Mouse (Mus musculus): ENCODE results near the gene Spic. TPM values are rescaled to one million over a fixed set of nuclear protein-coding genes. Genes with fewer than 3 reads are reported as not detected.
A peak's percentile ranks its signal among the peaks of the same experiment; 100 is the strongest.
"Not testable (repeated sequence)": the region's sequence is repeated elsewhere in the genome, so short reads cannot be mapped to it uniquely, and the experiment has no call there.

Gene Spic
- total RNA-seq, 2 experiments from 2014 or later, result 0.20 TPM; not detected in 1

- intact Hi-C loops (cut with DNase I), result loop anchor here (10.0 kb wide), 2 partner anchors 109 to 209 kb away; partner anchors contain the start of gene Sycp3
Measured at GRCm38 (mm10) chr10:88663856-88664255, 21.0 kb downstream of the Spic start.

GRCm38 (mm10) chr10:88658918-88659317 is 25.9 kb downstream of the Spic start:
- DNase-seq, result no peak
- intact Hi-C loops (cut with DNase I), result no loop called here

More at GRCm38 (mm10) chr10:88663856-88664255, 21.0 kb downstream of the Spic start:
- DNase-seq, result not testable (repeated sequence)

GRCm38 (mm10) chr10:88645448-88645847 is 39.4 kb downstream of the Spic start:
- intact Hi-C loops (cut with DNase I), result no loop called here

GRCm38 (mm10) chr10:88631330-88631953 is 53.4 kb downstream of the Spic start:
- no peak for DNase-seq
- intact Hi-C loops (cut with DNase I), result loop anchor here (1.0 kb wide), 1 partner anchor 24 kb away; no protein-coding TSS in a partner anchor

More at GRCm38 (mm10) chr10:88645448-88645847, 39.4 kb downstream of the Spic start:
- peak; percentile 31 to 50 for DNase-seq

GRCm38 (mm10) chr10:88630663-88631329 is 54.0 kb downstream of the Spic start:
- intact Hi-C loops (cut with DNase I), result loop anchor here (1.0 kb wide), 1 partner anchor 23 kb away; no protein-coding TSS in a partner anchor
- DNase-seq, result no peak

- DNase-seq, result no peak
- intact Hi-C loops (cut with DNase I), result no loop called here
Measured at GRCm38 (mm10) chr10:88627052-88627451, 57.8 kb downstream of the Spic start.

- no peak for DNase-seq
- intact Hi-C loops (cut with DNase I), result no loop called here
Measured at GRCm38 (mm10) chr10:88626176-88626575, 58.6 kb downstream of the Spic start.

Other genes starting within 250 kb of the Spic start
- gene Sycp3, start 225.4 kb downstream of the Spic start, total RNA-seq (2021), result under 1 TPM in 1 of 2 experiments, not detected in 1; 0.60 TPM
- 100 to 1,000 TPM; 189 to 191 TPM for gene Chpt1, start 180.9 kb downstream of the Spic start, total RNA-seq (2021)
- under 1 TPM; 0.15 to 0.38 TPM for gene Mybpc1, start 79.9 kb downstream of the Spic start, total RNA-seq (2021)
- 10 to 100 TPM; 92.5 to 95.3 TPM for gene Arl1, start 45.8 kb upstream of the Spic start, total RNA-seq (2021)
- 10 to 100 TPM; 14.5 to 17.4 TPM for gene Utp20, start 141.8 kb upstream of the Spic start, total RNA-seq (2021)
- gene Slc5a8, start 201.0 kb upstream of the Spic start, total RNA-seq (2021), result not detected

All from heart, postnatal 10 days (tissue).